Mouse (Mus musculus): ENCODE results near the gene Usp40. TPM values are rescaled to one million over a fixed set of nuclear protein-coding genes. Genes with fewer than 3 reads are reported as not detected.

Usp40 gene
- polyA plus RNA-seq, 1 experiment from 2014 or later: 31.2 TPM

DNA sequence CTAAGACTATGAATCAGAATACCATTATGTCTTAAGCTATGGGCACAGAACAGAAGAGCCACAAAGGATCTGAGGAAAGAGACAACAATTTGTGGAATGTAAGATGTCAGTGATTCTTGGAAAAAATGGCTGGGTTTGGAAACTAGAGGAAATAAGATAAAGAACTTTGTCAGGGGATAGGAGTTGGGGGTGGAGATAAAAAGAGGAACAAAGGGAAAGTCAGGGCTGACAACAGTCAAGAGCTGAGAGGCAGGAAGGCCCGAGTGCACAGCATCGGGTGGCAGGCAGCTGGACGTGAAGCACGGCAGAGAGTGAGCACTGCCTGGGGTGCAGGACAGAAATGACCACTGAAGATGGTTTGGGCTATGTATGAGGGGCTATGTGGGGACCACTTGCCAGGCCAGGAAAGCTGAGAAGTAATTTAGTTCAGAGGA, 48.3 kb downstream of the Usp40 start:
- Histone ChIP-seq H3K27me3 (replicated peaks; ENCODE audit: control insufficient read depth, insufficient read depth, low read length) (no peaks in the 10 kb centered on the region), H3K4me1 (ENCODE audit: control insufficient read depth, insufficient read depth, low read length) (no peaks in the 10 kb centered on the region), H3K9ac (ENCODE audit: low read depth, low read length) (no peak overlapping the region), H3K27ac (replicated peaks; ENCODE audit: low read depth, low read length) (no peak overlapping the region), H3K4me2 (ENCODE audit: low read depth, low read length) (no peak overlapping the region), H3K36me3 (ENCODE audit: control insufficient read depth, insufficient read depth, low read length) (peaks cover 84% of the 10 kb centered on the region), H3K9me3 (ENCODE audit: control insufficient read depth, low read length) (no peaks in the 10 kb centered on the region), H3K4me3 (ENCODE audit: low read depth, low read length) (no peak overlapping the region)
- ATAC-seq (ENCODE audit: low read depth): no peak
- 64% methylated on average over 4 of the region's 4 CpGs for WGBS
- no peak for DNase-seq (ENCODE audit: low spot score)

DNA sequence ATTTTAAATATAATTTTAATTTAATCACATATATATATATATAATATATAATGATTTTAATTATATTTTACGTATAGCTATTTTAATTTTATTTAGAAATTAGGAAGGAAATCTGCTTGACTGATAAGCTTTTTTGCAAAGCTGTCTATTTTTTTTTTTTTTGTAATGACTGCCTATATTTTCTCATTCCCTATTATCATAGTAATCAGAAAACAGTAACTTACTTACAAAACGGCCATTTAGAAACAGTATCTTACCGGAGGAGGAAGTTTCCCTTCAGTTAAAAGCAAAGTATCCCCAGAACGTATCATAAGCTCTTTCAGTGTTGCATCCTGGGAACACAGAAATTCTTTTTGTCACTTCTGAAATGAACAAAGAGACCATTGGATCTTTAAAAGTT, 48.8 kb downstream of the Usp40 start:
- 87% methylated on average over 4 of the region's 4 CpGs for WGBS
- H3K27me3 ChIP-seq (replicated peaks; ENCODE audit: control insufficient read depth, insufficient read depth, low read length): no peaks in the 10 kb centered on the region
- no peaks in the 10 kb centered on the region for H3K4me1 ChIP-seq (ENCODE audit: control insufficient read depth, insufficient read depth, low read length)
- peaks cover 84% of the 10 kb centered on the region for H3K36me3 ChIP-seq (ENCODE audit: control insufficient read depth, insufficient read depth, low read length)
- ATAC-seq (ENCODE audit: low read depth) (no peak), DNase-seq (ENCODE audit: low spot score) (no peak)
- no peak overlapping the region for H3K4me2 ChIP-seq (ENCODE audit: low read depth, low read length)
- no peak overlapping the region for H3K4me3 ChIP-seq (ENCODE audit: low read depth, low read length)
- H3K9ac ChIP-seq (ENCODE audit: low read depth, low read length): no peak overlapping the region
- H3K27ac ChIP-seq (replicated peaks; ENCODE audit: low read depth, low read length): no peak overlapping the region
- no peaks in the 10 kb centered on the region for H3K9me3 ChIP-seq (ENCODE audit: control insufficient read depth, low read length)

DNA sequence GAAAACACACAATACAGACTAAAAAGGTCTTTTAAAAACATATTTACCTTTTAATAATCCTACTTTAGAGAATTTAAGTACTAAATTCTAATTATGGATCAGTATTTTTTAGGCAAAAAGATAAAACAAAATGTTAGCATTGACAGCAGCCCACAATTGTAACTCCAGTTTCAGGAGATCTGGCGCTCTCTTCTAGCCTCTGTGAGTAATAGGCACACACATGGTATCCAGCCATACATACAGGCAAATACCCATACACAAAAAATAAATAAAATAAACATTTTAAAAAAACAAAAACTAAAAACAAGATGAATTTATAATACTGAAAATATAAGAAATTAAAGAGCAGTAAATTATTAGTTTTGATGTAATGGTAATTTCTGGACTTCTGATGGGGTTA, 49.4 kb downstream of the Usp40 start:
- ATAC-seq (ENCODE audit: low read depth): no peak
- 96% methylated on average over 1 of the region's 1 CpGs for WGBS
- no peak for DNase-seq (ENCODE audit: low spot score)
- Histone ChIP-seq H3K27ac (replicated peaks; ENCODE audit: low read depth, low read length) (no peak overlapping the region), H3K9me3 (ENCODE audit: control insufficient read depth, low read length) (no peaks in the 10 kb centered on the region), H3K36me3 (ENCODE audit: control insufficient read depth, insufficient read depth, low read length) (peaks cover 84% of the 10 kb centered on the region), H3K9ac (ENCODE audit: low read depth, low read length) (no peak overlapping the region), H3K4me2 (ENCODE audit: low read depth, low read length) (no peak overlapping the region), H3K4me1 (ENCODE audit: control insufficient read depth, insufficient read depth, low read length) (no peaks in the 10 kb centered on the region), H3K4me3 (ENCODE audit: low read depth, low read length) (no peak overlapping the region), H3K27me3 (replicated peaks; ENCODE audit: control insufficient read depth, insufficient read depth, low read length) (no peaks in the 10 kb centered on the region)

- H3K4me3 ChIP-seq (ENCODE audit: low read depth, low read length): no peak overlapping the region
- DNase-seq (ENCODE audit: low spot score): no peak
- H3K4me2 ChIP-seq (ENCODE audit: low read depth, low read length): no peak overlapping the region
- no peak overlapping the region for H3K9ac ChIP-seq (ENCODE audit: low read depth, low read length)
- WGBS: 81% methylated on average over 3 of the region's 3 CpGs
- H3K4me1 ChIP-seq (ENCODE audit: control insufficient read depth, insufficient read depth, low read length): no peaks in the 10 kb centered on the region
- no peak overlapping the region for H3K27ac ChIP-seq (replicated peaks; ENCODE audit: low read depth, low read length)
- no peaks in the 10 kb centered on the region for H3K27me3 ChIP-seq (replicated peaks; ENCODE audit: control insufficient read depth, insufficient read depth, low read length)
- peaks cover 98% of the 10 kb centered on the region for H3K36me3 ChIP-seq (ENCODE audit: control insufficient read depth, insufficient read depth, low read length)
- no peaks in the 10 kb centered on the region for H3K9me3 ChIP-seq (ENCODE audit: control insufficient read depth, low read length)
- no peak for ATAC-seq (ENCODE audit: low read depth)
Observed at GRCm38 (mm10) chr1:87953073-87953472, 55.3 kb downstream of the Usp40 start.

- ATAC-seq (ENCODE audit: low read depth) (no peak), DNase-seq (ENCODE audit: low spot score) (no peak)
- Histone ChIP-seq H3K4me2 (ENCODE audit: low read depth, low read length) (no peak overlapping the region), H3K27me3 (replicated peaks; ENCODE audit: control insufficient read depth, insufficient read depth, low read length) (no peaks in the 10 kb centered on the region), H3K36me3 (ENCODE audit: control insufficient read depth, insufficient read depth, low read length) (peaks cover 98% of the 10 kb centered on the region), H3K27ac (replicated peaks; ENCODE audit: low read depth, low read length) (no peak overlapping the region), H3K9ac (ENCODE audit: low read depth, low read length) (no peak overlapping the region), H3K4me3 (ENCODE audit: low read depth, low read length) (no peak overlapping the region), H3K4me1 (ENCODE audit: control insufficient read depth, insufficient read depth, low read length) (no peaks in the 10 kb centered on the region), H3K9me3 (ENCODE audit: control insufficient read depth, low read length) (no peaks in the 10 kb centered on the region)
- 90% methylated on average over 3 of the region's 3 CpGs for WGBS
Observed at GRCm38 (mm10) chr1:87951641-87952040, 56.7 kb downstream of the Usp40 start.

DNA sequence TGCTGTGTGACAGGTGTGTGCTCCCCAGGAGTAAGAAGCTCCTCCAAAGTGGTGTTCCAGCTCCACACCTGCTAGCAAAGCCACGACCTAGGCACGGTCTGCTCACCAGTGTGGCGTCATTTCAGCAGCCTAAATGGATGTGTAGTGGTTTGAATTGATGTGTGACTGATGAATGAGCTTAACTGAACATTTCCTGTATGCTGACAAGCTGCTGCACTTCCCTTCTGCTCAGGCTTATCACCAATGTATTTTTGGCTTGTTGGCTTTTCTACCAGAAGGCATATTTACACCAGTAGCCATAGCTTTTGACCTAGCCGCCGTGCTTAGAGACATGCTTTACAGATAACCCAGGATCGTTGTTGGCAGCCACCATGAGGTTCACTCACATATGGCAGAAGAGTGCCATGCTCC, 60.7 kb downstream of the Usp40 start:
- Histone ChIP-seq H3K27ac (replicated peaks; ENCODE audit: low read depth, low read length) (no peak overlapping the region), H3K4me3 (ENCODE audit: low read depth, low read length) (no peak overlapping the region), H3K27me3 (replicated peaks; ENCODE audit: control insufficient read depth, insufficient read depth, low read length) (no peaks in the 10 kb centered on the region), H3K36me3 (ENCODE audit: control insufficient read depth, insufficient read depth, low read length) (peaks cover 99% of the 10 kb centered on the region), H3K4me1 (ENCODE audit: control insufficient read depth, insufficient read depth, low read length) (no peaks in the 10 kb centered on the region), H3K9ac (ENCODE audit: low read depth, low read length) (no peak overlapping the region), H3K9me3 (ENCODE audit: control insufficient read depth, low read length) (no peaks in the 10 kb centered on the region), H3K4me2 (ENCODE audit: low read depth, low read length) (no peak overlapping the region)
- 89% methylated on average over 6 of the region's 6 CpGs for WGBS
- ATAC-seq (ENCODE audit: low read depth) (no peak), DNase-seq (ENCODE audit: low spot score) (no peak)

GRCm38 (mm10) chr1:87941765-87942164, 66.6 kb downstream of the Usp40 start:
- H3K27me3 ChIP-seq (replicated peaks; ENCODE audit: control insufficient read depth, insufficient read depth, low read length): no peaks in the 10 kb centered on the region
- H3K4me2 ChIP-seq (ENCODE audit: low read depth, low read length): no peak overlapping the region
- DNase-seq (ENCODE audit: low spot score) (no peak), ATAC-seq (ENCODE audit: low read depth) (no peak)
- H3K4me3 ChIP-seq (ENCODE audit: low read depth, low read length): no peak overlapping the region
- no peak overlapping the region for H3K27ac ChIP-seq (replicated peaks; ENCODE audit: low read depth, low read length)
- 100% methylated on average over 1 of the region's 1 CpGs for WGBS
- H3K9ac ChIP-seq (ENCODE audit: low read depth, low read length): no peak overlapping the region
- H3K4me1 ChIP-seq (ENCODE audit: control insufficient read depth, insufficient read depth, low read length): no peaks in the 10 kb centered on the region
- H3K9me3 ChIP-seq (ENCODE audit: control insufficient read depth, low read length): no peaks in the 10 kb centered on the region
- H3K36me3 ChIP-seq (ENCODE audit: control insufficient read depth, insufficient read depth, low read length): peaks cover 100% of the 10 kb centered on the region

DNA sequence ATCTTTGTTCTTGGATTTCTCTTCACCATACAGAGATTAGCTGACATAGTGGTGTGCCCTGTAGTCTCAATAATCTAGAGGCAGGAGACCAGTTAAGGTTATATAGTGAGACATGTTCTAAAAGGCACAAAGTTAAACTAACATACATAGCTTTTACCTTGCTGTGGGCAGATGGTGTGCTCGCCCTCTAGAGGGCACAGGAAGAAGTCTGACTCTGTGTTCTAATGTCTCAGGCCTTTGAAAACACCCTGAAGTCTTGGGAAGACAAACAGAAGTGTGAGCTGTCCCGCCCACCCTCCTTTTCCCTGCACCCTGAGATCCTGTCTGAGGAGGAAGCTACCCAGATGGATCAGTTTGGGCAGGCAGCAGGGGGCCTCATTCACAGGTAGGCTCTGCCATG, 71.8 kb downstream of the Usp40 start:
- no peak for ATAC-seq (ENCODE audit: low read depth)
- 51% methylated on average over 2 of the region's 2 CpGs for WGBS
- no peaks in the 10 kb centered on the region for H3K9me3 ChIP-seq (ENCODE audit: control insufficient read depth, low read length)

GRCm38 (mm10) chr1:87936075-87936474, 72.3 kb downstream of the Usp40 start:
- Histone ChIP-seq H3K9ac (ENCODE audit: low read depth, low read length) (no peak overlapping the region), H3K36me3 (ENCODE audit: control insufficient read depth, insufficient read depth, low read length) (peaks cover 82% of the 10 kb centered on the region), H3K27me3 (replicated peaks; ENCODE audit: control insufficient read depth, insufficient read depth, low read length) (no peaks in the 10 kb centered on the region), H3K4me1 (ENCODE audit: control insufficient read depth, insufficient read depth, low read length) (no peaks in the 10 kb centered on the region), H3K4me3 (ENCODE audit: low read depth, low read length) (no peak overlapping the region), H3K27ac (replicated peaks; ENCODE audit: low read depth, low read length) (no peak overlapping the region), H3K9me3 (ENCODE audit: control insufficient read depth, low read length) (no peaks in the 10 kb centered on the region), H3K4me2 (ENCODE audit: low read depth, low read length) (no peak overlapping the region)
- WGBS: 90% methylated on average over 7 of the region's 7 CpGs
- DNase-seq (ENCODE audit: low spot score) (no peak), ATAC-seq (ENCODE audit: low read depth) (no peak)

More for the DNA sequence above, 71.8 kb downstream of the Usp40 start:
- H3K27me3 ChIP-seq (replicated peaks; ENCODE audit: control insufficient read depth, insufficient read depth, low read length): no peaks in the 10 kb centered on the region
- H3K9ac ChIP-seq (ENCODE audit: low read depth, low read length): no peak overlapping the region
- H3K4me1 ChIP-seq (ENCODE audit: control insufficient read depth, insufficient read depth, low read length): no peaks in the 10 kb centered on the region
- peak; percentile 9 for DNase-seq (ENCODE audit: low spot score)
- no peak overlapping the region for H3K27ac ChIP-seq (replicated peaks; ENCODE audit: low read depth, low read length)
- no peak overlapping the region for H3K4me3 ChIP-seq (ENCODE audit: low read depth, low read length)
- peaks cover 83% of the 10 kb centered on the region for H3K36me3 ChIP-seq (ENCODE audit: control insufficient read depth, insufficient read depth, low read length)
- no peak overlapping the region for H3K4me2 ChIP-seq (ENCODE audit: low read depth, low read length)
